Mouse (Mus musculus) layer of hippocampus, adult 11-12 months (tissue): ENCODE data around the gene Slc15a1.
"Not testable (repeated sequence)": the region's sequence is repeated elsewhere in the genome, so short reads cannot be mapped to it uniquely, and the experiment has no call there.

ENCODE experiments used
- DNase-seq: peaks from one replicate; pipeline ENCODE4 v3.0.0; 2022; ENCODE audit warnings: low spot score

Gene Slc15a1

GRCm38 (mm10) chr14:121450504-121451423 is 54.3 kb downstream of the Slc15a1 start:
- peak; percentile 53 for DNase-seq

GRCm38 (mm10) chr14:121446951-121447350 is 58.1 kb downstream of the Slc15a1 start:
- DNase-seq = no peak

- DNase-seq = peak; percentile 28
Observed at GRCm38 (mm10) chr14:121445194-121445593, 59.9 kb downstream of the Slc15a1 start.

- no peak for DNase-seq
Observed at GRCm38 (mm10) chr14:121440807-121441206, 64.2 kb downstream of the Slc15a1 start.

DNA sequence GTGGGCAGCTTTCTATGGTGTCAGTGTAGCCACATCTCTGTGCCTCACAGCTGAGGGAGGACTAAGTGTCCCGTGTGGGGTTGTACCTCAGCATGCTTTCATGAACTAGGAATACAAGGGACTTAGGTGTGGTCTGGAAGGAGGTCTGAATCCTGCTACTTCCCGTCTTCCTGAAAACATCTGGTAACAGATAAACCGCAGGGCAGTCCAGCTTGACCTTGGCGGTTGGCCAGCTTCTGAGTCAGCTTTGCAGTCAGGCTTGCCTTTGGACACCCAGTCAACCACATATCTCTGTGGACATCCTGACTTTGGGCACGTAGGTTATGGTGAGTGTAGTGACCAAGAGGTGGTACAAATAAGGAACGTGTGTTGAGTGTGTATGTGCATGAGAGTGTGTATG is 68.0 kb downstream of the Slc15a1 start:
- peak; percentile 14 for DNase-seq

- no peak for DNase-seq
Observed at GRCm38 (mm10) chr14:121436455-121436854, 68.6 kb downstream of the Slc15a1 start.

- DNase-seq = no peak
Observed at GRCm38 (mm10) chr14:121435794-121436193, 69.3 kb downstream of the Slc15a1 start.

DNA sequence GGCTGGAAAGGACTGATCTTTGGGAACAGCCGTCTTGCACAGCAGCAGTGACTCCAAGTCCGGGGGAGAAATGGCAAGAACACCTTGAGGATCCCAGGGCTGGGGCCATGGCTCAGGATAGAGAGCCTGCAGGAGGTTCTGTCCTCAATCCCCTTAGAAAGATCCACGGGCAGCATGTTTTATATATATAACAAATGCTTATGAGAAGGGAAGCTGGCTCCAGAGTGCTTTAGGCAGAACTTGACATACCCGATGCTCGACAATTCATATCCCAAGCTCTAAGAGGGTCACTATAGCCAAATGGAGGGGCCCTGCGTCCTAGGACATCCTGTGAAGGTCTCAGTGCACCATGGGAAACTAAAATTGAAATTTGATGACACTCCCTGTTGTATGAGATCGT is 73.8 kb downstream of the Slc15a1 start:
- no peak for DNase-seq

GRCm38 (mm10) chr14:121429854-121430535 is 75.1 kb downstream of the Slc15a1 start:
- no peak for DNase-seq

DNA sequence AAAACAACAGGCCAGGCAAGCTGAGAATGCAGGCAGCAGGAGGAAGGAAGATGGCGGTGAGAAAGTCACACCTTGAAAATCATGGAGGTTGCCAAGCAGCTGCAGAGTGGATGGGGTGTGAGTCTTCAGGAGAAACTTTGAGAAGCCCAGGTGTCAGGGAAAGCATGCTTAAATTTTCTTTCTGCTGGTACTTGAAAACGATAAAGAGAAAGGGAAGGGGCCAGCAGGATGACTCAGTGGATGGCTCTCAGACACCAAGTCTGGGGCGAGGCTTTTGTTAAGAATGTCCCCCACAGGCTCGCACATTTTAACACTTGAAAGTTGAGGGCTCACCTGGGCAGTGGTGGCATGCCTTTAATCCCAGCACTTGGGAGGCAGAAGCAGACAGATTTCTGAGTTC is 76.9 kb downstream of the Slc15a1 start:
- DNase-seq = no peak

DNA sequence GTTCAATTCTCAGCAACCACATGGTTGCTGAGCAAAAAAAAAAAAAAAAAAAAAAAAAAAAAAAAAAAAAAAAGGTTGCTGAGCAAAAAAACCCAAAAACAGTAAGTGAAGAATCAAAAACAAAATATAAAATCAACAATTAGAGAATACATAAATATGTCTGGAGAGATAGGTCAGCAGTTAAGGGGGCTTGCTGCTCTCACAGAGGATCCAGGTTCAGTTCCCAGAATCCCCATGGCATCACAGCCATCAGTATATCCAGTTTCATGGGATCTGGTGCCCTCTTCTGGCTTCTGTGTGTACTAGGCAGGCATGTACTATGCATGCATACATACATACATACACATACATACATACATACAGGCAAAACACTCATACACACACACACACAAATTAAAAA is 78.3 kb downstream of the Slc15a1 start:
- no peak for DNase-seq

DNA sequence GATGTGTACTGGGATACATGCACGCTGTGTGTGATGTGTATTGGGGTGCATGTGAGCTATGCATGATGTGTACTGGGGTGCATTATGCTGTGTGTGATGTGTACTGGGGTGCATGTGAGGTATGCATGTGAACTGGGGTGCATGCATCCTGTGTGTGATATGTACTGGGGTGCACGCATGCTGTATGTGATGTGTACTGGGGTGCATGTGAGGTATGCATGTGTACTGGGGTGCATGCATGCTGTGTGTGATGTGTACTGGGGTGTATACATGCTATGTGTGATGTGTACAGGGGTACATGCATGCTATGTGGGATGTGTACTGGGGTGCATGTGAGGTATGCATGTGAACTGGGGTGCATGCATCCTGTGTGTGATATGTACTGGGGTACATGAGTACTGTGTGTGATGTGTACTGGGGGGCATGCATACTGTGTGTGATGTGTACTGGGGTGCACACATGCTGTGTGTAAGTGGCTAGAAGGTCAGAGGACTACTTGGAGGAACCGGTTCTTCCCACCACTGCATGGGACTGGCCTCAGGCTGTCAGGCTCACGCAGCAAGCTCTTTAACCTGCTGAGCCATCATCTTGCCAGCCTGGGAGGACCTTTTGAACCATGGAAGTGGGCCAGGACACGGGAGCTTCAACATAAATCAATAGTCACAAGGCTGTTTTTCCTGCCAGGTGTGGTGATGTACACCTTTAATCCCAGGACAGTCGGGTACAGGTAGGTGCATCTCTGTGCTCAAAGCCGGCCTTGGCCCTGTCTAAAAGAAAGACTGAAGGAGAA is 79.9 kb downstream of the Slc15a1 start:
- no peak for DNase-seq

DNA sequence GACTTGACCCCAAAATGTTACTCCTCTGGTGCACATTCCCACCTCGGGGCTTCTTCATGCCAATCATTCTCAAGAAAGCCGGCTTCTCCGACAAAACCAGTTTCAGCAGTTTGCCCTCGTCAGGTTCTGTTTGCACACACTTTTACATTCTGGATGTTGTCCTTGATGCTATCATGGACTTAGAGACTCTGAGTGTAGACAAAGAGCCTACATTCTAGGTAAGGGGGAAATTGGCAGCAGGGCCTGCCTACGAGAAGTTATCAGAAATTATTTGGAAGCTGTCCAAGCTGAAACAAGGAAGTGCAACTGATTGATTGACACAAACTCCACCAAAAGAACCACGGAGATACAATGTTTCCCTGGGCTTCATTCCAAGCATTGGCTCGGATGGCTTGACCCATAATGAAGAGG is 81.7 kb downstream of the Slc15a1 start:
- DNase-seq = no peak

GRCm38 (mm10) chr14:121422664-121423340 is 82.2 kb downstream of the Slc15a1 start:
- no peak for DNase-seq

DNA sequence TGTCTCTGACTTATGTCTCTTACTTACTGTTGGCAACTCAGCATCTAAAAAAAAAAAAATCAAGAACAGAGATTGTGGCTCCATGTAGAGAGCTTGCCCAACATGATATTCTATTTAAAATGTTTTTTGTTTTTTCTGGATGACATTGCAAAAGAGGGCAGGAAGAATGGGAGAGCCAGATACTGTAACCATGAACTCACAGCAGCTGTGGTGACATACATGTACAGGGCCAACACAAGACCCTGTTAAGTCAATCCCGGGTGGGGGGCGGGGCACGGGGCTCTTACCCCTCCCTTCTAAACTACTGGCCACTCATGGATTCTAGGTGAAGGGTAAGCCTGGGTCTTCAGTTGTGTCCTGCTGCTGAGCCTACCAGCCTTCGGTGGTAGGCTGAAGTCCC is 83.1 kb downstream of the Slc15a1 start:
- no peak for DNase-seq

- no peak for DNase-seq
Observed at GRCm38 (mm10) chr14:121417594-121417993, 87.5 kb downstream of the Slc15a1 start.

DNA sequence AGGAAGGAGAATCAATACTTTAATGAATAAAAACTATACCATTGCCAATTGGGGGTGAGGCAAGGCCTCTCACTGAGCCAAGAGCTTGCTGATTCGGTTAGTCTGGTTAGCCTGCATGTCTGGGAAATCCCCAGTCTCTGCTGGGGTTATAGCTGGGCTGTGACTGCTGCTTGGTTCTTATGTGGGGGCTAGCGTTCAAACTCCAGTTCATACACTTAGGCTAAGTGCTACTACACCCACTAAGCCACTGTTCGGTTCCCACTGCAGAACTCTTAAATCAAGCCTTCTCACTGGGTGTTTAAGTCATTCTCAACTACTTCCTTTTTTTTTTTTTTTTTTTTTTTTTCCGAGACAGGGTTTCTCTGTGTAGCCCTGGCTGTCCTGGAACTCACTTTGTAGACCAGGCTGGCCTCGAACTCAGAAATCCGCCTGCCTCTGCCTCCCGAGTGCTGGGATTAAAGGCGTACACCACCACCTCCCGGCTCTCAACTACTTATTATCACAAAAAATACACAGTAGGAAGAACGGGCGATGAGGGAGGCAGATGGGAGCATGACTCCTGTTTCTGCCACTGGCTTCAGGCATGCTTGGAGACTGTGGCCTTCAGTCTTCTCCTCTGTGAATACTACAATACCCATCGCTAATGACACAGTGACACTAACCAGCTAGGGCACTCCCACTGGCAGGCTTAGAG is 88.3 kb downstream of the Slc15a1 start:
- no peak for DNase-seq

DNA sequence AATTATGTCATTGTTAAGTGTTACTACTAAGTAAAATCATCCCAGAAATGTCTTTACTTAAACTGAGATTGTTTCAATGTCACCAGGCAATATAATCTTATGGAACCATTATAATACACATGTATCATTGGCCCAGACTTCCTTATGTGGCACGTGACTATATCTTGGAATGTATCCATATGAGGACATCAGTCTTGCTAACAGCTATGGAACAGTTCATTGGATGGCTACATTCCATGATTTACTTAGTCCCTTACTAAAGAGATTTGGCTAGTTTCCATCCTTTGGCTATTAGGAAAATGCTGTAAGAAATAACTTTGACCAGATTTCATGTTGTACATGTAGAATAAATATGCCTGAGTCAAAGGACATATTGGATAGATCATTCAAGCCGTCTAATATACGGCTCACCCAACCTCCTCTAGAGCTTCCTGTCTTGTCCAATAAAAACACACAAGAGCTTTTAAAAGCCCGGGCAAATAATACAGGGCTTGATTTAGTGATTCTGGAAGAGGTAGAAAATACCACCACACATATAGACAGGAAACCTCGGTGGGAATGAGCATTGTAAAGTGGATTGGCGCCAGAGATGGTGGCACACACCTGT is 90.3 kb downstream of the Slc15a1 start:
- DNase-seq = no peak

DNA sequence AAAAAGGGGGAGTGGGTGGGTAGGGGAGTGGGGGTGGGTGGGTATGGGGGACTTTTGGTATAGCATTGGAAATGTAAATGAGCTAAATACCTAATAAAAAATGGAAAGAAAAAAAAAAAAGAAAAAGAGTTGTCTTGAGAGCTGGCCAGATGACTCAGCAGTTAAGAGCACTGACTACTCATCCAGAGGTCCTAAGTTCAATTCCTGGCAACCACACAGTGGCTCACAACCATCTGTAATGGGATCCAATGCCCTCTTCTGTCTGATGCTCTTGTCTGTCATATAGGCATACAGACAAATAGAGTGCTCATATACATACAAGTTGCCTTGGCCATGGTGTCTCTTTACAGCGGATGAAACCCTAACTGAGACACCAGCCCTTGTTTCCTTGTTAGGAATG is 91.3 kb downstream of the Slc15a1 start:
- not testable (repeated sequence) for DNase-seq
